Mouse (Mus musculus): ENCODE data around the gene Erlin1. TPM values are rescaled to one million over a fixed set of nuclear protein-coding genes. Genes with fewer than 3 reads are reported as not detected.
A peak's percentile ranks its signal among the peaks of the same experiment; 100 is the strongest.

Gene Erlin1
- total and polyA plus RNA-seq, 2 experiments from 2014 or later = 8.9 to 16.2 TPM

GRCm38 (mm10) chr19:44077024-44077423 lies 7.4 kb upstream of the Erlin1 start:
- peaks cover 53% of the 10 kb centered on the region for H3K36me3 ChIP-seq (ENCODE audit: insufficient read depth)
- TF ChIP-seq CTCF (IDR thresholded peaks at IDR 0.05; ENCODE audit: low read depth) = no peak
- DNase-seq (no peak), ATAC-seq (no peak)
- H3K27me3 ChIP-seq (ENCODE audit: insufficient read depth, low read length) = no peaks in the 10 kb centered on the region
- H3K4me3 ChIP-seq (ENCODE audit: low read depth, low read length) = no peak overlapping the region
- H3K27ac ChIP-seq (ENCODE audit: low read depth, low read length) = no peak overlapping the region
- H3K9me3 ChIP-seq (ENCODE audit: low read length) = no peaks in the 10 kb centered on the region
- no peak overlapping the region for H3K9ac ChIP-seq
- no peaks in the 10 kb centered on the region for H3K4me1 ChIP-seq (ENCODE audit: insufficient read depth)
- H3K4me2 ChIP-seq (ENCODE audit: low read depth) = no peak overlapping the region
- WGBS = 90% methylated on average over 4 of the region's 4 CpGs

GRCm38 (mm10) chr19:44076457-44076856 lies 6.9 kb upstream of the Erlin1 start:
- no peaks in the 10 kb centered on the region for H3K9me3 ChIP-seq (ENCODE audit: low read length)
- H3K4me1 ChIP-seq (ENCODE audit: insufficient read depth) = no peaks in the 10 kb centered on the region
- ATAC-seq (no peak), DNase-seq (no peak)
- H3K4me3 ChIP-seq (ENCODE audit: low read depth, low read length) = no peak overlapping the region
- H3K27ac ChIP-seq (ENCODE audit: low read depth, low read length) = no peak overlapping the region
- H3K36me3 ChIP-seq (ENCODE audit: insufficient read depth) = peaks cover 53% of the 10 kb centered on the region
- 90% methylated on average over 9 of the region's 9 CpGs for WGBS
- H3K4me2 ChIP-seq (ENCODE audit: low read depth) = no peak overlapping the region
- no peaks in the 10 kb centered on the region for H3K27me3 ChIP-seq (ENCODE audit: insufficient read depth, low read length)
- TF ChIP-seq CTCF (IDR thresholded peaks at IDR 0.05; ENCODE audit: low read depth) = no peak
- no peak overlapping the region for H3K9ac ChIP-seq

GRCm38 (mm10) chr19:44074986-44075385 lies 5.4 kb upstream of the Erlin1 start:
- ATAC-seq (no peak), DNase-seq (no peak)
- no peak for TF ChIP-seq CTCF (IDR thresholded peaks at IDR 0.05; ENCODE audit: low read depth)
- no peak overlapping the region for H3K4me2 ChIP-seq (ENCODE audit: low read depth)
- H3K9ac ChIP-seq = no peak overlapping the region
- 84% methylated on average over 11 of the region's 11 CpGs for WGBS
- H3K27ac ChIP-seq (ENCODE audit: low read depth, low read length) = no peak overlapping the region
- no peaks in the 10 kb centered on the region for H3K9me3 ChIP-seq (ENCODE audit: low read length)
- H3K4me3 ChIP-seq (ENCODE audit: low read depth, low read length) = no peak overlapping the region
- H3K27me3 ChIP-seq (ENCODE audit: insufficient read depth, low read length) = no peaks in the 10 kb centered on the region
- peaks cover 44% of the 10 kb centered on the region for H3K36me3 ChIP-seq (ENCODE audit: insufficient read depth)
- H3K4me1 ChIP-seq (ENCODE audit: insufficient read depth) = no peaks in the 10 kb centered on the region

GRCm38 (mm10) chr19:44071166-44071565 lies 1.6 kb upstream of the Erlin1 start:
- H3K4me3 ChIP-seq (ENCODE audit: low read depth, low read length) = no peak overlapping the region
- no peak overlapping the region for H3K4me2 ChIP-seq (ENCODE audit: low read depth)
- H3K27ac ChIP-seq (ENCODE audit: low read depth, low read length) = no peak overlapping the region
- no peaks in the 10 kb centered on the region for H3K9me3 ChIP-seq (ENCODE audit: low read length)
- 51% methylated on average over 5 of the region's 5 CpGs for WGBS
- no peak for DNase-seq
- H3K9ac ChIP-seq = no peak overlapping the region
- peaks cover 5% of the 10 kb centered on the region; the same call in 1 of the 2 replicates for H3K4me1 ChIP-seq (ENCODE audit: insufficient read depth)
- ATAC-seq = no peak
- no peaks in the 10 kb centered on the region for H3K27me3 ChIP-seq (ENCODE audit: insufficient read depth, low read length)
- no peak for TF ChIP-seq CTCF (IDR thresholded peaks at IDR 0.05; ENCODE audit: low read depth)
- H3K36me3 ChIP-seq (ENCODE audit: insufficient read depth) = peaks cover 19% of the 10 kb centered on the region

- Histone ChIP-seq H3K9me3 (ENCODE audit: low read length) (no peaks in the 10 kb centered on the region), H3K9ac (peak overlapping the region; percentile 65), H3K4me3 (ENCODE audit: low read depth, low read length) (peak overlapping the region; percentile 69), H3K4me2 (ENCODE audit: low read depth) (peak overlapping the region; percentile 91), H3K36me3 (ENCODE audit: insufficient read depth) (peaks cover 10% of the 10 kb centered on the region; the same call in 1 of the 2 replicates), H3K27ac (ENCODE audit: low read depth, low read length) (peak overlapping the region; percentile 77), H3K4me1 (ENCODE audit: insufficient read depth) (peaks cover 5% of the 10 kb centered on the region; the same call in 1 of the 2 replicates), H3K27me3 (ENCODE audit: insufficient read depth, low read length) (no peaks in the 10 kb centered on the region)
- 4% methylated on average over 4 of the region's 4 CpGs for whole genome bisulfite sequencing
- TF ChIP-seq CTCF (IDR thresholded peaks at IDR 0.05; ENCODE audit: low read depth) = no peak
- DNase-seq = no peak
- ATAC-seq = no peak; the same call in 1 of the 2 replicates
Observed at GRCm38 (mm10) chr19:44069914-44070232, 288 bp upstream of the Erlin1 start.

DNA sequence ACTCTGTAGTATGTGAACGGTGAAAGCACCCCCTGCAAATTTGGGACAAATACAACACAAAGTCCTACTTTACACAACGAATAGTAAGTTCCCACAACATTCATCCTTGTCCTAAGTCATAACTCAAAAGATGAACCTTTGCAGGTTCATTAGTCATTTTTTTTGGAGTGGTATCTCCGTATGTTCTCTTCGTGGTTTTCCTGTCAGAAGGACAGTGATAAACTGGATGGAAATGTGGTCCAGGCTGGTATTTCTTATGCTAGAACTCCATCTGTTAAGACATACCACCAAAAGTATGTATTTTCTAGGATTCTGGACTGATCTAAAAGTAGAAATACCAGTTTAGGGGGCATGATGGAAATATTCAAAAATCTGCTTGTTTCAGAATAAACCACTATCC lies 1.4 kb downstream of the Erlin1 start:
- Histone ChIP-seq H3K9ac (0 out of 2 replicates have a peak overlapping the region, but pooled peaks have one; percentile 65), H3K4me3 (ENCODE audit: low read depth, low read length) (peak overlapping the region; percentile 69), H3K4me1 (ENCODE audit: insufficient read depth) (peaks cover 5% of the 10 kb centered on the region; the same call in 1 of the 2 replicates), H3K27me3 (ENCODE audit: insufficient read depth, low read length) (no peaks in the 10 kb centered on the region), H3K9me3 (ENCODE audit: low read length) (no peaks in the 10 kb centered on the region), H3K4me2 (ENCODE audit: low read depth) (peak overlapping the region; percentile 91), H3K36me3 (ENCODE audit: insufficient read depth) (peaks cover 9% of the 10 kb centered on the region; the same call in 1 of the 2 replicates), H3K27ac (ENCODE audit: low read depth, low read length) (no peak overlapping the region)
- DNase-seq (no peak), ATAC-seq (no peak)
- 76% methylated on average over 4 of the region's 4 CpGs for WGBS
- TF ChIP-seq CTCF (IDR thresholded peaks at IDR 0.05; ENCODE audit: low read depth) = no peak

DNA sequence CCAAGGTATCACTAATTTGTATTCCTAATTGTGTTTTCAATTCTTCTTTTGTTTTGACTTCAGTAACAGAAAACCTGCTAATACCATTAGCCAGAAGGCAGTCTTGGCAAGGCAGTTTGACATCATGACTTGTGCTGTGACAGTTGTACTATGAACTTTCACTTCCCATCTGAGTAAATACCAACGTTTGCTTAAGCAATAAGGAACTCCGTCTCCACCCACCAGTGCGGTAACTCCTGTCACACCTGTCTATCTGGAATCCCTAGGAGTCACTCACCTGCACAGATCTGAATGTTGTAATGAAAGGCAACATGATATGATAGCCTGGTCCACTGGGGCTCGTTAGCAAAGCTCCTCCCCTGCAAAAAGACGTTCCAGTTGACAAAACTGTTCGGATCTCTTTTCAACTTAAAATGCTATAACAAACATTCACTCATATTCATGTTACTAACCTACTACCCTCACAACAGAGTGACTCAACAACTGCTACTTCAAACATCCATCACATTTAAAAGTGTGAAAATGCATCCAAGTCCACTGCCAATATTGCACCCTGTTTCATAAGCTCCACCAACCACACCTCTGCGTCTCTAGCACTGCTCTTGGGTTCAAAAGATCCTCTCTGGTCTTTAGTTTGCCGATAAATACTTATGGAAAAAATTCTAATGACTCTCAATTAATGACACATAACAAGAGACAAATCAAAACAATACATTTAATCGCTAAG lies 2.1 kb downstream of the Erlin1 start:
- TF ChIP-seq CTCF (IDR thresholded peaks at IDR 0.05; ENCODE audit: low read depth) = no peak
- Histone ChIP-seq H3K4me1 (ENCODE audit: insufficient read depth) (peaks cover 5% of the 10 kb centered on the region; the same call in 1 of the 2 replicates), H3K36me3 (ENCODE audit: insufficient read depth) (peaks cover 7% of the 10 kb centered on the region; the same call in 1 of the 2 replicates), H3K4me3 (ENCODE audit: low read depth, low read length) (no peak overlapping the region), H3K9me3 (ENCODE audit: low read length) (no peaks in the 10 kb centered on the region), H3K9ac (no peak overlapping the region), H3K27ac (ENCODE audit: low read depth, low read length) (no peak overlapping the region), H3K4me2 (ENCODE audit: low read depth) (no peak overlapping the region), H3K27me3 (ENCODE audit: insufficient read depth, low read length) (no peaks in the 10 kb centered on the region)
- DNase-seq (no peak), ATAC-seq (no peak)
- 67% methylated on average over 9 of the region's 9 CpGs for WGBS

All from forebrain, postnatal 0 days (tissue).